Mouse (Mus musculus): ENCODE results near the gene Hook2. TPM values are rescaled to one million over a fixed set of nuclear protein-coding genes. Genes with fewer than 3 reads are reported as not detected.

Hook2 gene
- polyA plus RNA-seq, 1 experiment from 2014 or later: 6.5 TPM

DNA sequence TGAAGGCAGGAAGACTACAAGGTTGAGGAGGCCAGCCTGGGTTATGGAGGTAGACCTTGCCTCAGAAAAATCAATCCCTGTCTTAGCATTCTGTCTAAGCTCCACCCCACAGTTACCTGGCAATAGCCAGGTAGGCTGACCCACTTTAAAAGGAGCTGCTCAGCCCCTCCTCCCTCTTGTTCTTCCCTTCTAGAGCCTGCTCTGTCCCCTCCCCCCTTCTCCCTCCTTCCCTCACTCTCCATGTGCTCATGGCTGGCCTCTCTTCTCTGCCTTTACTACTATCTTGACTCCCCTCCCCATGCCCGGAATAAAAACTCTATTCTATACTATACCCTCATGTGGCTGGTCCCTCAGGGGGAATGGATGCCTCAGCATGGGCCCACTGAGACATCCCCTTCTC is 43.5 kb downstream of the Hook2 start:
- 50% methylated on average over 1 of the region's 1 CpGs for WGBS (ENCODE audit: insufficient replicate concordance)
- Histone ChIP-seq H3K27ac (replicated peaks) (0 out of 2 replicates have a peak overlapping the region, but pooled peaks have one; percentile 24), H3K4me1 (replicated peaks) (peaks cover 66% of the 10 kb centered on the region), H3K9me3 (replicated peaks) (no peaks in the 10 kb centered on the region), H3K4me3 (replicated peaks) (no peak overlapping the region), H3K27me3 (no peaks in the 10 kb centered on the region), H3K36me3 (replicated peaks) (peaks cover 58% of the 10 kb centered on the region), H3K4me2 (peak overlapping the region; percentile 93), H3K9ac (no peak overlapping the region)
- no peak for ATAC-seq (ENCODE audit: insufficient read depth)

DNA sequence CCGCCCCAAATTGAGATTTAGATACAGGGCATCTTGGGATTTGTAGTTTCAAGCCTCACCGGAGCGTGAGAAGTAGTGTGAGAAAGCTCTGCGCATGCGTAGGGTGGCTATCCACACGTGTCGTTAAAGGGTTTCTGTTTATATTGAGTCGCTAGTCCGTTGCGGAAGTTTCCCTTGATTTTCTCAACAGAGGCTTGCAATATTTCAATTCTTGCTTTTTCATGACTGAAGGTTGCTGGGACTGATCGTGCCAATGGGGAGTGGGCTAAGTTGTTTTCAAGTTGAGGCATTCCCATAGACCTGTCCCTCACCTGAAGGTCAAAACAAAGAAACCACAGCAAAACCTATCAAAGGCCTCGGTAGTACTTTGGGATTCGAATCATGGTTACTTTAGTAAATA is 44.4 kb downstream of the Hook2 start:
- H3K9me3 ChIP-seq (replicated peaks): no peaks in the 10 kb centered on the region
- peak overlapping the region; percentile 87 for H3K27ac ChIP-seq (replicated peaks)
- 2% methylated on average over 12 of the region's 13 CpGs for WGBS (ENCODE audit: insufficient replicate concordance)
- H3K4me2 ChIP-seq: peak overlapping the region; percentile 93
- H3K36me3 ChIP-seq (replicated peaks): peaks cover 51% of the 10 kb centered on the region
- peaks cover 65% of the 10 kb centered on the region for H3K4me1 ChIP-seq (replicated peaks)
- H3K9ac ChIP-seq: peak overlapping the region; percentile 75; the same call in 1 of the 2 replicates
- no peak for ATAC-seq (ENCODE audit: insufficient read depth)
- H3K4me3 ChIP-seq (replicated peaks): peak overlapping the region; percentile 85
- no peaks in the 10 kb centered on the region for H3K27me3 ChIP-seq

DNA sequence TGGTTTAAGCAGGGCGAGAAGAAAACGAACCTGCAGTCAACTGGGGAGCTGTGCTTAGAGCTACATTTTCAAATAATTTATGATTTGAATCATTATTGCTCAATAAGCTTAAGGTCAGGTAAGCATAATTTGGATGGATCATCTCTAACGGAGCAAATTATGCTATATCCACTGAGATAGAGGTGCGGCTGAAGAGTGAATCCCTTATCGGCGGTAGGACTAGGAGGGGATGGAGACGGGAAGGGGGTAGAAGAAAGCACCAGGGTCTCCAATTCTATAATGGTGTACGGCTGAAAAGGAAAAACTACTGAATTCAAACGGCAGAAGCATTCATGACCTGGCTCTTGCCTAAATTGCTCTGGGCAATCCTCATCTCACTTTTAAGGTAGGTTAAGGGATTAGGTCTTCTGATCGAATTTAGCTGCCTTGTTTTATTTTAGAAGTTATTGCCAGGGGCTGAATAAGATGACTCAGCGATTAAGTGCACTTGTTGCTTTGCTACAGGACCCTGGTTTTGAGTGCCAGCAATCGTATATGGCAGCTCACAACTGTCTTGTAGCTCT is 44.8 kb downstream of the Hook2 start:
- no peaks in the 10 kb centered on the region for H3K9me3 ChIP-seq (replicated peaks)
- peaks cover 51% of the 10 kb centered on the region for H3K36me3 ChIP-seq (replicated peaks)
- H3K27me3 ChIP-seq: no peaks in the 10 kb centered on the region
- peaks cover 64% of the 10 kb centered on the region for H3K4me1 ChIP-seq (replicated peaks)
- peak overlapping the region; percentile 87 for H3K27ac ChIP-seq (replicated peaks)
- H3K4me2 ChIP-seq: peak overlapping the region; percentile 93
- H3K4me3 ChIP-seq (replicated peaks): peak overlapping the region; percentile 85
- ATAC-seq (ENCODE audit: insufficient read depth): no peak
- peak overlapping the region; percentile 75 for H3K9ac ChIP-seq
- 2% methylated on average over 12 of the region's 12 CpGs for WGBS (ENCODE audit: insufficient replicate concordance)

DNA sequence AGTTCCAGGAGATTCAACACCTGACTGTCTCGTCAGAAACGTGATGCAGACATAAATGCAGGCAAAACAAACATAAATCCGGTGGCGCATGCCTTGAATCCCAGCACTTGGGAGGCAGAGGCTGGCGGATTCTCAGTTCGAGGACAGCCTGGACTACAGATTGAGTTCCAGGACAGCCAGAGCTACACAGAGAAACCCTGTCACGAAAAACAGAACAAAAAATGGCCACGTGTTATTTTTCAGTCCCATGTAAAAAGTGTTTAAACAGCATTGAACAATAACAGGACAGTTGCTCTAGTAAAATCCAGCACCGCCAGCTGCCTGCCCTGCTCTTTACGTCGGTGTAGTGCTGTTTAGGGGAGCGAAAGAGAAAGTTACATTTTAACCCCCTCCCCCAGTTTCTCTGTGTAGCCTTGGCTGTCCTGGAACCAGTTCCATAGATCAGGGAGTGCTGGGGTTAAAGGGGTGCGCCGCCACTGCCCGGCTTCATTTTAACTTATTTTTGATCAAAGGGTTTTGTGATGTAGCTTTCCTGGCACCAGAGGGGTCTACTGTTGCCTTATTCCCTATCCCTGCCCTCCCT is 45.4 kb downstream of the Hook2 start:
- peak; percentile 9; the same call in 1 of the 2 replicates for ATAC-seq (ENCODE audit: insufficient read depth)

DNA sequence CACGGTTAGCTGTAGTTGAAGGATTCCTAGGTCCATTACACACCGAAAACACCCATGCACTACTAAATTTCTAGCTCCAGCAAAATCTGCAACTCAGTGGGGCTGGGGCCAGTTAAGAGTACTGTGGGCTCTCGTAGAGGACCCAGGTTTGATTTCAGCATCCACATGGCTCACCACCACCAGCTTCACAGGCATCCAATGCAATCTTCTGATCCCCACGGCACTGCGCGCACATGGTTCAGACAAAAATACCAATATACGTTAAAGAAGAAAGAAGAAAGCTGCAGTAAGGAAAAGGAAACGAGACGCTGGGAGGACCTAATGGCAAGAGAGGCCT is 45.9 kb downstream of the Hook2 start:
- Histone ChIP-seq H3K27ac (replicated peaks) (peak overlapping the region; percentile 87), H3K9me3 (replicated peaks) (no peaks in the 10 kb centered on the region), H3K9ac (peak overlapping the region; percentile 75), H3K27me3 (no peaks in the 10 kb centered on the region), H3K4me1 (replicated peaks) (peaks cover 73% of the 10 kb centered on the region), H3K4me3 (replicated peaks) (peak overlapping the region; percentile 85), H3K4me2 (peak overlapping the region; percentile 93), H3K36me3 (replicated peaks) (peaks cover 51% of the 10 kb centered on the region)
- under 1% methylated on average over 9 of the region's 9 CpGs for WGBS (ENCODE audit: insufficient replicate concordance)
- ATAC-seq (ENCODE audit: insufficient read depth): peak; percentile 27

More for the DNA sequence above, 45.4 kb downstream of the Hook2 start:
- peaks cover 51% of the 10 kb centered on the region for H3K36me3 ChIP-seq (replicated peaks)
- H3K27ac ChIP-seq (replicated peaks): peak overlapping the region; percentile 87
- WGBS (ENCODE audit: insufficient replicate concordance): under 1% methylated on average over 15 of the region's 15 CpGs
- H3K4me1 ChIP-seq (replicated peaks): peaks cover 68% of the 10 kb centered on the region
- H3K4me3 ChIP-seq (replicated peaks): peak overlapping the region; percentile 85
- H3K27me3 ChIP-seq: no peaks in the 10 kb centered on the region
- peak overlapping the region; percentile 75 for H3K9ac ChIP-seq
- H3K4me2 ChIP-seq: peak overlapping the region; percentile 93
- no peaks in the 10 kb centered on the region for H3K9me3 ChIP-seq (replicated peaks)

DNA sequence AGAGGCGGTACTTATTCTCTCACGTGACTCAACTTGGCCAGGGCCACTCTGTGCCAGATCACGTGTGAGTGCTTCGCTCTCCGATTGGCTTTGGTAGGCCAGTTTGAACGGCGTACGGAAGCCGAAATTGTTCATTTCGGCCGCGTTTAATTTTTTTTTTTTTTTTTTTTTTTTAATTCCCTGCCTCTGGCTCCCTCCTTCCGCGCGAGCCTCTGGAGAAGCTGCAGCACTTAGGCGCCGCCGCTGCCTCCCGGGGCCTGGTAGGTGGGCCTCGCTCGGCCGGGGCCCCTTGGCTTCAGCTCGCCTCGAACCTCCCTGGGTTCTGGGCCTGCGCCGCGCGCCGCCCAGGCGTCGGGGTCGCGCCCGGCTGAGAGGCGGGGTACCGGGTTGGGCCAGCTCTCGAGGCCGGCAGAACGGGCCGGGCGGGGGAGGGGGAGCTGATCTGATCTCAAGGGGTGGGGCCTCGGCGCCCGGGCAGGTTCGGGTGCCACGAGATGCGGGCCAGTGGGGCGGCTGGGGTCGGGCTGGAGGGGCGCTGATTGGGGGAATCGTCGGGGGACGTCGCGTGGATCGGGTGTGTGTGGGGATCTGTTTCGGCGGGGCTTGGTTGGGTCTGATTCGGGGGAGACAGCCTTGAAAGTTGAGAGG is 46.4 kb downstream of the Hook2 start, which contains the start of gene Tnpo2:
Gene Tnpo2 (plus strand): TSS at position 198 of the 648 bp plus-strand sequence.
- peaks cover 77% of the 10 kb centered on the region for H3K4me1 ChIP-seq (replicated peaks)

DNA sequence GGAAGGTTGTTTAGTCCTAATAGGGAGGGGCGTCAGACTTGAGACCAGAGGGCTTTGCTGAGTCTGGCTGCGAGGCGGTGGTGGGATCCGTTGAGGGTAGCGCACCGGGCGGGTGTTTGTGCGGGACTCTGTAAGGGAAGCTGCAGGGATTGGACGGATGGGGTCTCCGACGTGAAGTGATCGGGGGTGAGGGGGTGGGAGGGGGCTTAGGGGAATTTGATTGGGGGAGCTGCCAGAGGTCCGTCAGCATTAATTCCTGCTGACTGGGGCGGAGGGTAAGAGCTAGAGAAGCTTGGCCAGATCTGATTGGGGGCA is 46.9 kb downstream of the Hook2 start:
- H3K36me3 ChIP-seq (replicated peaks): peaks cover 51% of the 10 kb centered on the region
- peak overlapping the region; percentile 98 for H3K27ac ChIP-seq (replicated peaks)
- H3K4me3 ChIP-seq (replicated peaks): peak overlapping the region; percentile 85
- peak overlapping the region; percentile 94 for H3K9ac ChIP-seq
- no peaks in the 10 kb centered on the region for H3K9me3 ChIP-seq (replicated peaks)
- H3K27me3 ChIP-seq: no peaks in the 10 kb centered on the region
- under 1% methylated on average over 14 of the region's 14 CpGs for WGBS (ENCODE audit: insufficient replicate concordance)
- ATAC-seq (ENCODE audit: insufficient read depth): peak; percentile 19
- H3K4me1 ChIP-seq (replicated peaks): peaks cover 75% of the 10 kb centered on the region
- H3K4me2 ChIP-seq: peak overlapping the region; percentile 93

More for the DNA sequence above, 46.4 kb downstream of the Hook2 start, which contains the start of gene Tnpo2:
- under 1% methylated on average over 59 of the region's 59 CpGs for WGBS (ENCODE audit: insufficient replicate concordance)
- peak; percentile 84 for ATAC-seq (ENCODE audit: insufficient read depth)
- H3K9me3 ChIP-seq (replicated peaks): no peaks in the 10 kb centered on the region
- peaks cover 51% of the 10 kb centered on the region for H3K36me3 ChIP-seq (replicated peaks)
- H3K9ac ChIP-seq: peak within 1 kb of the TSS; percentile 94
- peak within 1 kb of the TSS; percentile 85 for H3K4me3 ChIP-seq (replicated peaks)
- H3K27ac ChIP-seq (replicated peaks): peak within 1 kb of the TSS; percentile 98
- H3K27me3 ChIP-seq: no peaks in the 10 kb centered on the region
- H3K4me2 ChIP-seq: peak within 1 kb of the TSS; percentile 93

DNA sequence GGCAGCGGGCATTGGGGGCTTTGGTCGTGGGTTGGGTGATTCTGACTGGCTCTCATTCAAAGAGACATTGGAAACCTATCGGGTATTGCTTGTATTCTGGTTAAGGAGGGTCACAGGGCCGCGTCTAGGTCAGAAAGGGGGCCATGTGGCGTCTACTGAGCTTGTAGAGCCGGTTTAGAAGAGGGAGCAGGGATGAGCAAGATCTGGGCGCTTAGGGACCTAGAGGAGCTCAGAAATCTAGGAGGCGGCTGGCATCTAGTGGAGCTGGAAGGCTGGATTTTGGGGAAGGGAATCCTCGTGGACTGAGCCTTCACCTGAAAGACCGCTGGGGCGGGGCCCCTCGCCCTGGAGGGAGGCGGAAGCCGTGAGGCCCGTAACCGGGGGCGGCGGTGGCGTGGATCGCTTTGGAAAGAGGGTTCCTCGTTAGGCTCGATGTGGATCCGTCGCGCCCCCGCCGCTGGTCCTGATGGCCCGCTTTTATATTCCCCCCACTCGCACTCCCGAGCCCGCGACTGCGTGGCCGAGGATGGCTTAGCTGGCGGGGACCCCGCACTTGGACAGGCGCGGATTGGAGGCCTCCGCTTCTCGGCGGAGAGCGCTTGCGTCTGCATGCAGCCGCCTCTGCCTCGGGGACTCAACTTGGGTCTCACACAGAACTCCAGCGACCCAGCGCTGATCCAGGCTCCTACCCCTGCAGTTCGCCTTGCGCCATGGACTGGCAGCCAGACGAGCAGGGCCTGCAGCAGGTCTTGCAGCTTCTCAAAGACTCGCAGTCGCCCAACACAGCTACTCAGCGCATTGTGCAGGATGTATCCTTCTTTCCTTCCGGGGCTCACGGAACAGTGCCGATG is 47.5 kb downstream of the Hook2 start:
- H3K9me3 ChIP-seq (replicated peaks): no peaks in the 10 kb centered on the region
- H3K36me3 ChIP-seq (replicated peaks): peaks cover 51% of the 10 kb centered on the region
- H3K9ac ChIP-seq: peak overlapping the region; percentile 94
- H3K27me3 ChIP-seq: no peaks in the 10 kb centered on the region
- WGBS (ENCODE audit: insufficient replicate concordance): under 1% methylated on average over 57 of the region's 57 CpGs
- H3K4me2 ChIP-seq: peak overlapping the region; percentile 93
- peak overlapping the region; percentile 85 for H3K4me3 ChIP-seq (replicated peaks)
- H3K4me1 ChIP-seq (replicated peaks): peaks cover 71% of the 10 kb centered on the region
- H3K27ac ChIP-seq (replicated peaks): peak overlapping the region; percentile 98
- peak; percentile 38 for ATAC-seq (ENCODE audit: insufficient read depth)

DNA sequence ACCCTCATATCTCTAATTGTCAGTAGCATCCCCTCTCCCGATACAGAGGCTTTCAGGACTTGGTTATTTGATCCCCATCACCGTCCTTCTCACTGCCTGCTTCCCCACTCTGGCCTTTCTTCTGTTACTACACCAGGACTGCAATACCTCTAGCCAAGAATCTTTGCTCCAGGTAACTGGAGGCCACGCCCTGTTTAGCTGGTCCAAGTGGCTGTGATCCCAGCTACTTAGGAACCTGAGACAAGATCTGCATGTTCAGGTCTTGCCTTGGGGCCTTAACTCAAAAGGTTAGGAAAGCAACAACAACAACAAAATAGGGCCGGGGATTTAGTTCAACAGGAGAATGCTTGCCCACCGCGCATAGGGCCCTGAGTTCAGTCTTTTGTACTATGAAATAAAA is 53.2 kb downstream of the Hook2 start:
- no peak overlapping the region for H3K9ac ChIP-seq
- no peaks in the 10 kb centered on the region for H3K27me3 ChIP-seq
- H3K36me3 ChIP-seq (replicated peaks): peaks cover 91% of the 10 kb centered on the region
- H3K4me1 ChIP-seq (replicated peaks): peaks cover 28% of the 10 kb centered on the region
- H3K4me3 ChIP-seq (replicated peaks): no peak overlapping the region
- H3K27ac ChIP-seq (replicated peaks): no peak overlapping the region
- WGBS (ENCODE audit: insufficient replicate concordance): 84% methylated on average over 6 of the region's 6 CpGs
- no peak overlapping the region for H3K4me2 ChIP-seq
- no peaks in the 10 kb centered on the region for H3K9me3 ChIP-seq (replicated peaks)
- ATAC-seq (ENCODE audit: insufficient read depth): no peak

All from liver, embryonic 15.5 days (tissue).